Comparison of ENCODE assay signal across 14 mouse cellular contexts in the genomic region with DNA sequence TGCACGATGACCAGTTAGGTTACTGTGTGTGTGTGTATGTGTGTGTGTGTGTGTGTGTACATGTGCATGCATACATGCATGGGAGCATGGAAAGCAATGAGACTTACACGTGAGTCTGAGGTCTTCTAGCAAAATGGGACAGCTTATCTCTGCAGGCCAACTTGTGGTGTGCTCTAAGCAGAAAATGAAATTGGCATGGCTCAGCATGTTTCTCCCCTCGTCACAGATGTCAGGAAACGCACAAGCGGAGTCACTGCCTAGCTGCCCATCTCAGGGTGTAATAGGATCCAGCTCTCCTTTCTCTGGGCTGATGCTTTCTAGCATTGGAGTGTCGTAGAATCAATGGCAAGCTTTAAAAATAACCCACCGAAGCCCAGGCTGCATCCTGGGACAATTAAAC.
DNase-seq lines count a peak whose midpoint lies in the region; ATAC-seq and TF ChIP-seq lines count a peak whose summit lies in the region.
"Had no signal": no experiment of that assay in that cellular context is flagged by ENCODE, and none has a peak within 500 bp of the region (broad histone marks: within the 10 kb centered on the region; RNA-seq: fewer than 3 reads in every experiment).

No protein-coding gene starts in this region.

- 0 out of 2 replicates have a peak, but pooled peaks cover 4% of the 10 kb centered on the region for H3K4me1 ChIP-seq in forebrain, postnatal 0 days (ENCODE audit: insufficient read depth)
- H3K4me1 ChIP-seq in forebrain, embryonic 13.5 days: peaks cover 14% of the 10 kb centered on the region; the same call in 1 of the 2 replicates
- peaks cover 7% of the 10 kb centered on the region for H3K4me1 ChIP-seq in midbrain, embryonic 12.5 days
- peaks cover 22% of the 10 kb centered on the region for H3K4me1 ChIP-seq in midbrain, embryonic 10.5 days
- no peaks in the 10 kb centered on the region for H3K4me1 ChIP-seq in hindbrain, embryonic 11.5 days (replicated peaks; ENCODE audit: control insufficient read depth, insufficient read depth, low read length)
- peaks cover 12% of the 10 kb centered on the region; the same call in 1 of the 2 replicates for H3K4me1 ChIP-seq in midbrain, embryonic 16.5 days (ENCODE audit: control insufficient read depth, insufficient read depth, low read length)

- no peak overlapping the region for H3K4me3 ChIP-seq in forebrain, postnatal 0 days (ENCODE audit: low read depth, low read length)
- no peak overlapping the region for H3K4me3 ChIP-seq in forebrain, embryonic 13.5 days
- H3K4me3 ChIP-seq in midbrain, embryonic 12.5 days: no peak overlapping the region
- no peak overlapping the region for H3K4me3 ChIP-seq in midbrain, embryonic 10.5 days
- no peak overlapping the region for H3K4me3 ChIP-seq in hindbrain, embryonic 11.5 days (ENCODE audit: low read depth, low read length)
- no peak overlapping the region for H3K4me3 ChIP-seq in midbrain, embryonic 16.5 days (ENCODE audit: low read depth, low read length)
- H3K4me3 ChIP-seq: left cerebral cortex, adult 2 months; limb, embryonic 15.5 days had no signal

- no peaks in the 10 kb centered on the region for H3K27me3 ChIP-seq in forebrain, postnatal 0 days (ENCODE audit: insufficient read depth, low read length)
- no peaks in the 10 kb centered on the region for H3K27me3 ChIP-seq in forebrain, embryonic 13.5 days
- no peaks in the 10 kb centered on the region for H3K27me3 ChIP-seq in midbrain, embryonic 12.5 days
- H3K27me3 ChIP-seq in midbrain, embryonic 10.5 days (ENCODE audit: low read depth, poor library complexity, severe bottlenecking): no peaks in the 10 kb centered on the region
- H3K27me3 ChIP-seq in hindbrain, embryonic 11.5 days (ENCODE audit: control insufficient read depth, insufficient read depth, low read length): no peaks in the 10 kb centered on the region
- H3K27me3 ChIP-seq in midbrain, embryonic 16.5 days (ENCODE audit: control insufficient read depth, insufficient read depth, low read depth, low read length): no peaks in the 10 kb centered on the region
- H3K27me3 ChIP-seq: limb, embryonic 15.5 days had no signal

- TF ChIP-seq CTCF in forebrain, postnatal 0 days (IDR thresholded peaks at IDR 0.05; ENCODE audit: low read depth): no peak

- no peak overlapping the region for H3K9ac ChIP-seq in forebrain, postnatal 0 days
- H3K9ac ChIP-seq in forebrain, embryonic 13.5 days: no peak overlapping the region
- no peak overlapping the region for H3K9ac ChIP-seq in midbrain, embryonic 12.5 days (replicated peaks)
- no peak overlapping the region for H3K9ac ChIP-seq in hindbrain, embryonic 11.5 days (ENCODE audit: low read depth, low read length)
- no peak overlapping the region for H3K9ac ChIP-seq in midbrain, embryonic 16.5 days (ENCODE audit: low read depth, low read length)
- H3K9ac ChIP-seq: limb, embryonic 15.5 days had no signal

- no peak for DNase-seq in forebrain, postnatal 0 days
- no peak for DNase-seq in midbrain, embryonic 10.5 days (ENCODE audit: low spot score)
- peak; percentile 21 for DNase-seq in hindbrain, embryonic 11.5 days (ENCODE audit: low spot score)
- no peak for DNase-seq in thymus, postnatal 14 days
- no peak for DNase-seq in urinary bladder, postnatal 25 days (ENCODE audit: low spot score)
- DNase-seq: B cell, adult 2 months; cerebellum, adult 18-20 months; kidney, adult 18-20 months; lung, adult 2 months had no signal

- ATAC-seq in forebrain, postnatal 0 days: peak; percentile 26; the same call in 1 of the 2 replicates
- ATAC-seq in forebrain, embryonic 13.5 days: no peak
- no peak; the same call in 1 of the 2 replicates for ATAC-seq in midbrain, embryonic 12.5 days (ENCODE audit: low FRiP score, low read depth)
- ATAC-seq in hindbrain, embryonic 11.5 days (ENCODE audit: low FRiP score): no peak; the same call in 1 of the 2 replicates
- peak; percentile 61 for ATAC-seq in midbrain, embryonic 16.5 days

- H3K4me2 ChIP-seq in forebrain, postnatal 0 days (ENCODE audit: low read depth): no peak overlapping the region
- no peak overlapping the region for H3K4me2 ChIP-seq in forebrain, embryonic 13.5 days
- H3K4me2 ChIP-seq in midbrain, embryonic 12.5 days (replicated peaks): no peak overlapping the region
- H3K4me2 ChIP-seq in hindbrain, embryonic 11.5 days (replicated peaks; ENCODE audit: low read depth, low read length): no peak overlapping the region
- H3K4me2 ChIP-seq in midbrain, embryonic 16.5 days (ENCODE audit: low read length): no peak overlapping the region
- H3K4me2 ChIP-seq: limb, embryonic 15.5 days had no signal

- H3K36me3 ChIP-seq in forebrain, postnatal 0 days (ENCODE audit: insufficient read depth): no peaks in the 10 kb centered on the region
- H3K36me3 ChIP-seq in forebrain, embryonic 13.5 days (ENCODE audit: poor library complexity, severe bottlenecking): no peaks in the 10 kb centered on the region
- H3K36me3 ChIP-seq in midbrain, embryonic 12.5 days: no peaks in the 10 kb centered on the region
- H3K36me3 ChIP-seq in midbrain, embryonic 10.5 days: no peaks in the 10 kb centered on the region
- no peaks in the 10 kb centered on the region for H3K36me3 ChIP-seq in hindbrain, embryonic 11.5 days (ENCODE audit: control insufficient read depth, insufficient read depth, low read length)
- H3K36me3 ChIP-seq in midbrain, embryonic 16.5 days (ENCODE audit: control insufficient read depth, insufficient read depth, low read length): no peaks in the 10 kb centered on the region
- H3K36me3 ChIP-seq: limb, embryonic 15.5 days had no signal

- WGBS in forebrain, postnatal 0 days: 56% methylated on average over 7 of the region's 7 CpGs
- 63% methylated on average over 7 of the region's 7 CpGs for WGBS in forebrain, embryonic 13.5 days
- WGBS in midbrain, embryonic 12.5 days: 53% methylated on average over 7 of the region's 7 CpGs
- 67% methylated on average over 7 of the region's 7 CpGs for WGBS in midbrain, embryonic 10.5 days
- WGBS in hindbrain, embryonic 11.5 days: 54% methylated on average over 7 of the region's 7 CpGs
- 39% methylated on average over 7 of the region's 7 CpGs for WGBS in midbrain, embryonic 16.5 days

- no peak overlapping the region for H3K27ac ChIP-seq in forebrain, postnatal 0 days (ENCODE audit: low read depth, low read length)
- no peak overlapping the region for H3K27ac ChIP-seq in forebrain, embryonic 13.5 days
- H3K27ac ChIP-seq in midbrain, embryonic 12.5 days (replicated peaks): peak overlapping the region; percentile 56
- H3K27ac ChIP-seq in midbrain, embryonic 10.5 days (replicated peaks): no peak overlapping the region
- no peak overlapping the region for H3K27ac ChIP-seq in hindbrain, embryonic 11.5 days (ENCODE audit: low read depth, low read length)
- peak overlapping the region; percentile 57 for H3K27ac ChIP-seq in midbrain, embryonic 16.5 days (ENCODE audit: low read length)
- H3K27ac ChIP-seq: left cerebral cortex, adult 2 months; limb, embryonic 15.5 days had no signal

- no peaks in the 10 kb centered on the region for H3K9me3 ChIP-seq in forebrain, postnatal 0 days (ENCODE audit: low read length)
- H3K9me3 ChIP-seq in forebrain, embryonic 13.5 days (replicated peaks): no peaks in the 10 kb centered on the region
- H3K9me3 ChIP-seq in midbrain, embryonic 12.5 days: no peaks in the 10 kb centered on the region
- H3K9me3 ChIP-seq in midbrain, embryonic 10.5 days (replicated peaks): no peaks in the 10 kb centered on the region
- H3K9me3 ChIP-seq in hindbrain, embryonic 11.5 days (ENCODE audit: control insufficient read depth, low read length): no peaks in the 10 kb centered on the region
- no peaks in the 10 kb centered on the region for H3K9me3 ChIP-seq in midbrain, embryonic 16.5 days (replicated peaks; ENCODE audit: control insufficient read depth, low read length, poor library complexity, severe bottlenecking)
- H3K9me3 ChIP-seq: limb, embryonic 15.5 days had no signal

Comparison
In these comparisons a context has a peak if more than half of its experiments do, and no peak if none do; other contexts are left out.
1. ATAC-seq: peak in forebrain, postnatal 0 days (single experiment) and midbrain, embryonic 16.5 days (single experiment); none in forebrain, embryonic 13.5 days (single experiment), midbrain, embryonic 12.5 days (single experiment) and hindbrain, embryonic 11.5 days (single experiment).
2. H3K27ac ChIP-seq: peak in midbrain, embryonic 12.5 days (single experiment) and midbrain, embryonic 16.5 days (single experiment); none in forebrain, postnatal 0 days (single experiment), forebrain, embryonic 13.5 days (single experiment), midbrain, embryonic 10.5 days (single experiment) and hindbrain, embryonic 11.5 days (single experiment).